Mouse (Mus musculus) left cerebral cortex, postnatal 36 days (tissue): Measurements from ENCODE around the gene Slc44a4. TPM values are rescaled to one million over a fixed set of nuclear protein-coding genes. Genes with fewer than 3 reads are reported as not detected.
A peak's percentile ranks its signal among the peaks of the same experiment; 100 is the strongest.
"Not testable (repeated sequence)": the region's sequence is repeated elsewhere in the genome, so short reads cannot be mapped to it uniquely, and the experiment has no call there.

ENCODE experiments used
- DNase-seq, 2 experiments: peaks; one replicate each; pipeline ENCODE4 v3.0.0; 2021 to 2022; ENCODE audit warnings: low spot score in 2 of 2, mixed read lengths in 1 of 2
- intact Hi-C: fragments of 180-260 bp; cut with DNase I; formaldehyde crosslinking; loops from one replicate; pipeline ENCODE4 v1.15.1; 2025
- total RNA-seq, 2 experiments: library from RNA; stranded (reverse); gene quantifications; 2 replicates each; pipeline ENCODE4 v1.2.3; 2021

Gene Slc44a4
- total RNA-seq, 2 experiments from 2014 or later, result 0.23 to 0.69 TPM

- intact Hi-C loops, result no loop called here
- DNase-seq, result no peak
These were observed 18.0 kb downstream of the Slc44a4 start for GRCm38 (mm10) chr17:34932287-34932686.

- no peak for DNase-seq
- intact Hi-C loops, result no loop called here
These were observed 19.8 kb downstream of the Slc44a4 start for GRCm38 (mm10) chr17:34934031-34934430.

GRCm38 (mm10) chr17:34934830-34935229 is 20.6 kb downstream of the Slc44a4 start:
- intact Hi-C loops, result no loop called here

GRCm38 (mm10) chr17:34937960-34938505 is 23.8 kb downstream of the Slc44a4 start:
- DNase-seq, result no peak
- intact Hi-C loops, result no loop called here

More at GRCm38 (mm10) chr17:34934830-34935229, 20.6 kb downstream of the Slc44a4 start:
- no peak for DNase-seq

GRCm38 (mm10) chr17:34941344-34942041 is 27.2 kb downstream of the Slc44a4 start:
- DNase-seq, result no peak
- intact Hi-C loops, result no loop called here

GRCm38 (mm10) chr17:34943128-34943815 is 29.0 kb downstream of the Slc44a4 start:
- intact Hi-C loops, result no loop called here
- DNase-seq, result no peak

- DNase-seq, result no peak
- intact Hi-C loops, result no loop called here
These were observed 30.1 kb downstream of the Slc44a4 start for GRCm38 (mm10) chr17:34944362-34944761.

GRCm38 (mm10) chr17:34946486-34947140 is 32.3 kb downstream of the Slc44a4 start:
- intact Hi-C loops, result no loop called here
- DNase-seq, result no peak

GRCm38 (mm10) chr17:34947606-34948005 is 33.3 kb downstream of the Slc44a4 start:
- no peak for DNase-seq
- intact Hi-C loops, result no loop called here

- DNase-seq, intact Hi-C loops: not testable (repeated sequence)
These were observed 34.7 kb downstream of the Slc44a4 start for GRCm38 (mm10) chr17:34948721-34949552.

- no peak for DNase-seq
- intact Hi-C loops, result no loop called here
These were observed 35.3 kb downstream of the Slc44a4 start for GRCm38 (mm10) chr17:34949553-34949969.

GRCm38 (mm10) chr17:34950514-34951455 is 36.5 kb downstream of the Slc44a4 start:
- intact Hi-C loops, result loop anchor here (5.0 kb wide), 1 partner anchor 53 kb away; the partner anchor contains the start of genes C2 and Ehmt2
- no peak for DNase-seq

- intact Hi-C loops, result loop anchor here (1.0 to 5.0 kb wide), 2 partner anchors 29 to 55 kb away; partner anchors contain the start of genes C2, Ehmt2 and Lsm2
These were observed 37.5 kb downstream of the Slc44a4 start for GRCm38 (mm10) chr17:34951636-34952377.

GRCm38 (mm10) chr17:34952378-34953040 is 38.2 kb downstream of the Slc44a4 start:
- intact Hi-C loops, result loop anchor here (1.0 to 5.0 kb wide), 2 partner anchors 29 to 55 kb away; partner anchors contain the start of genes C2, Ehmt2 and Lsm2

More at GRCm38 (mm10) chr17:34951636-34952377, 37.5 kb downstream of the Slc44a4 start:
- DNase-seq, result peak; percentile 55 to 69

GRCm38 (mm10) chr17:34953258-34953657 is 39.0 kb downstream of the Slc44a4 start:
- intact Hi-C loops, result loop anchor here (5.0 kb wide), 1 partner anchor 56 kb away; the partner anchor contains the start of genes C2 and Ehmt2

More at GRCm38 (mm10) chr17:34952378-34953040, 38.2 kb downstream of the Slc44a4 start:
- DNase-seq, result peak; percentile 26 to 79

GRCm38 (mm10) chr17:34953904-34954303 is 39.6 kb downstream of the Slc44a4 start:
- no peak for DNase-seq
- intact Hi-C loops, result loop anchor here (5.0 kb wide), 1 partner anchor 57 kb away; the partner anchor contains the start of genes C2 and Ehmt2

More at GRCm38 (mm10) chr17:34953258-34953657, 39.0 kb downstream of the Slc44a4 start:
- DNase-seq, result no peak
